Mouse (Mus musculus) kidney, postnatal 0 days (tissue): ENCODE results near the gene Tcp11. TPM values are rescaled to one million over a fixed set of nuclear protein-coding genes. Genes with fewer than 3 reads are reported as not detected.

Source experiments
- ATAC-seq: fragments of 200-750 bp; cut with Nextera tagmentation; replicated peaks from 2 replicates; pipeline ENCODE4 v1.8.0; 2017; ENCODE audit warnings: low read depth, moderate number of reproducible peaks, moderate TSS enrichment, moderate library complexity; ENCODE audit not compliant: low FRiP score
- DNase-seq: peaks from one replicate; pipeline ENCODE4 v3.0.0-alpha.2; 2016; ENCODE audit warnings: low spot score
- H3K27ac ChIP-seq: fragments of 300-500 bp; sonication (generic); 2 replicates; pipeline ENCODE4 v1.5.1; 2014; ENCODE audit warnings: mild to moderate bottlenecking
- H3K27me3 ChIP-seq: fragments of 300-500 bp; sonication (generic); 2 replicates; pipeline ENCODE4 v1.6.1; 2014; ENCODE audit warnings: low read length, mixed read lengths; ENCODE audit not compliant: insufficient read depth
- H3K36me3 ChIP-seq: fragments of 300-500 bp; sonication (generic); 2 replicates; pipeline ENCODE4 v1.6.1; 2014; ENCODE audit warnings: low read length, mixed read lengths; ENCODE audit not compliant: insufficient read depth
- H3K4me1 ChIP-seq: fragments of 300-500 bp; sonication (generic); replicated peaks from 2 replicates; pipeline ENCODE4 v1.6.1; 2014; ENCODE audit warnings: antibody characterized with exemption, low read length, mixed read lengths; ENCODE audit not compliant: insufficient read depth
- H3K4me2 ChIP-seq: fragments of 300-500 bp; sonication (generic); 2 replicates; pipeline ENCODE4 v1.6.1; 2014; ENCODE audit warnings: mild to moderate bottlenecking, low read length, moderate library complexity, mixed read lengths
- H3K4me3 ChIP-seq: fragments of 300-500 bp; sonication (generic); replicated peaks from 2 replicates; pipeline ENCODE4 v1.5.1; 2014; ENCODE audit warnings: low read depth, low read length
- H3K9ac ChIP-seq: fragments of 300-500 bp; sonication (generic); 2 replicates; pipeline ENCODE4 v1.6.1; 2014; ENCODE audit warnings: low read depth, low read length
- H3K9me3 ChIP-seq: fragments of 300-500 bp; sonication (generic); replicated peaks from 2 replicates; pipeline ENCODE4 v1.6.1; 2016; ENCODE audit warnings: low read length, inconsistent platforms, mixed read lengths
- CTCF ChIP-seq: IDR thresholded peaks from 2 replicates; pipeline ENCODE4 v1.5.1; 2016; ENCODE audit warnings: antibody characterized with exemption, low read depth, mild to moderate bottlenecking, moderate library complexity
- WGBS: fragments of 180-500 bp; shearing (Covaris S2); extraction: QIAGEN DNeasy Blood & Tissue Kit; methylation state at CpG from one replicate; pipeline ENCODE4 v1.1.7; 2014; 5-methylcytosine and 5-hydroxymethylcytosine counted together
- polyA plus RNA-seq: library from polyadenylated mRNA; unstranded; fragments of >200 nt; fragmentation: Nextera tagmentation; extraction: Ambion mirVana; gene quantifications from 2 replicates; pipeline ENCODE4 v1.2.1, GENCODE M21; 2015

Tcp11 gene
- polyA plus RNA-seq, 1 experiment from 2014 or later, result 5.8 TPM

DNA sequence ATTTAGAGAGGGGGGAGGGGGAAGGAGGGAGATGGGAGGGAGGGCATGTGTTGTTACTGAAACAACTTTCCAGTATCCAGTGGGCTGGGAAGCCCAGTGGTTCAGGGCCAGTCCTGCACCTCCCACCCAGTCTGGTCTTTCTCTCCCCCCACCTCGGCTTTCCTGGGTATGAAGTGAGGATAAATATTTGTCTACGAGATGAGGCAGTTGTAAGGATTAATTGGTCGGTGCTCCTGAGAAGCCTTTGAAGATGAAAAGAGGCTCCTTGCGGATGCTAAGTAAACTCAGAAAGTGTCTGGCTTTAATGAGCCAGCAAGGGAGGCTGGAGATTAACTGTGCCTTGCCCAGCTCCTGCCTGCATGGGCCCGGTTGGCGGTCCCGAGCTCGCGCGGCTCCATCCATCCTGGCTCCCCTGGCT, 21.5 kb upstream of the Tcp11 start:
- Histone ChIP-seq H3K9me3 (no peaks in the 10 kb centered on the region), H3K4me3 (no peak overlapping the region), H3K27ac (peak overlapping the region; percentile 76), H3K4me1 (0 out of 2 replicates have a peak, but pooled peaks cover 7% of the 10 kb centered on the region), H3K9ac (no peak overlapping the region), H3K36me3 (no peaks in the 10 kb centered on the region), H3K4me2 (no peak overlapping the region), H3K27me3 (no peaks in the 10 kb centered on the region)
- WGBS, result 13% methylated on average over 10 of the region's 10 CpGs
- peak; percentile 85 for DNase-seq
- ATAC-seq, result peak; percentile 57
- no peak for TF ChIP-seq CTCF

DNA sequence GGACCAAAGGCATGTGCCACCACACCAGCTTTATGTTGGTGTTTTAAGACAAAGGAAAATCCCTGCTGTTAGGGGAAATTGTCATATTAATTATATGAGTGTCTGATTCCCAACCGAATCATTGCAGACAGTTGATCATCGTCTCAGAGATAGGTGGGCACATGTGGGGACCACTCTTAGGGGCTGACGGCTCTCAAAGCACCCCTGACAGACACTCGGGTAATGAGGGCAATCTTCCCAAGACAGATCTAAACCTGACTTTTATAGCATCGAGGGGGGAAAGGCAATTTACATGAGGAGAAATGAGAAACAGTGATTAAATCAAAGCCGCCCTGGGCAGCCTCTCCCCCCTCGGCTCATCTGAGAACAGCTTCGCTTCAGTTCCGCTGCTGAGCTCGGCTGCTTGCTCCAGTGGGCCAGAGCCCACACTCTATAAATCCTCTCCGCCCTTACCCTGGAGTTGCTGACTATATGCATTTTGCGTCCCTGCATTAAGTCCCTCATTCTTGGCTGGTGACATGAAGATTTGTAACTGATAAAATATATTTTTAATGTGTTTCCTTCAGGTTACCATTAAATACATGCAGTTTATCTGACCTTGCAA, 20.9 kb upstream of the Tcp11 start:
- ATAC-seq (peak; percentile 68; the same call in 1 of the 2 replicates), DNase-seq (peak; percentile 88)
- no peaks in the 10 kb centered on the region for H3K9me3 ChIP-seq
- H3K4me3 ChIP-seq, result no peak overlapping the region
- H3K4me1 ChIP-seq, result 0 out of 2 replicates have a peak, but pooled peaks cover 7% of the 10 kb centered on the region
- H3K27ac ChIP-seq, result peak overlapping the region; percentile 76
- no peaks in the 10 kb centered on the region for H3K36me3 ChIP-seq
- WGBS, result 8% methylated on average over 12 of the region's 12 CpGs
- no peak overlapping the region for H3K4me2 ChIP-seq
- H3K27me3 ChIP-seq, result no peaks in the 10 kb centered on the region
- H3K9ac ChIP-seq, result no peak overlapping the region
- no peak for TF ChIP-seq CTCF

DNA sequence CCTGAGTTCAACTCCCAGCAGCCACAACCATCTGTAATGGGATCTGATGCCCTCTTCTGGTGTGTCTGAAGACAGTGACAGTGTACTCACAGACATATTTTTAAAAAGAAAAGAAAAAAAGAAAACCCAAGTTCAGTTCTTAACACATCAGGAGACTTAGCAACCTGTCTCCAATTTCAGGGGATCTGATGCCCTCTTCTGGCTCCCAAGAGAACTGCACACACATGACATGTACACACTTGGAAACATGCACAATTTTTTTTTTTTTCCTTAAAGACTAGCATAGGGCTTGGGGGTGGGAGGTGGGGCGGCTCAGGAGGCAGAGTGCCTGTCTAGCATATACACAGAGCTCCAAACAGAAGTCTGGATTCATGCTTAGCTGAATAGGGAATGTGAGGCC, 20.2 kb upstream of the Tcp11 start:
- Histone ChIP-seq H3K4me1 (0 out of 2 replicates have a peak, but pooled peaks cover 7% of the 10 kb centered on the region), H3K27ac (peak overlapping the region; percentile 76), H3K9me3 (no peaks in the 10 kb centered on the region), H3K4me2 (no peak overlapping the region), H3K9ac (no peak overlapping the region), H3K4me3 (no peak overlapping the region), H3K36me3 (no peaks in the 10 kb centered on the region), H3K27me3 (no peaks in the 10 kb centered on the region)
- ATAC-seq (no peak), DNase-seq (no peak)
- WGBS, result 79% methylated on average over 1 of the region's 1 CpGs
- TF ChIP-seq CTCF, result peak; percentile 56

DNA sequence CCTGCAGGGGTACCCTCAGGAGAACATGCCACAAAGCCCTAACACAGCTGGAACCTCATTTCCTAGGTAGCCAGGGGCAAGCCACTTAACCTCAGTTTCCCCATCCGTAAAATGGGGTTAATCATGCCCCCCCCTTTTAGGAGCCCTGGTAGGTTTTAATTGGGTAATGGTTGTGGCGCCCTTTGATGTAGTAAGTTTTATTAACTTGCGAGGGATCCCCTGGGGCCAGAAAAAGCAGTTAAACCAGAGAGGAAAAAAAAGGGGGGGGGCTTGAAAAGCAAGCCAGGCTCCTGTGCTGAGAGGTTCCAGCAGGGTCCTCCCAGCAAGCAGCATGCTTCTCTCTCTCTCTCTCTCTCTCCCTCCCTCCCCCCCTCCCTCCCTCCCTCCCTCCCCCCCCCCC, 18.6 kb upstream of the Tcp11 start:
- no peak for ATAC-seq
- 0 out of 2 replicates have a peak, but pooled peaks cover 7% of the 10 kb centered on the region for H3K4me1 ChIP-seq
- no peak for TF ChIP-seq CTCF
- no peak overlapping the region for H3K27ac ChIP-seq
- H3K27me3 ChIP-seq, result no peaks in the 10 kb centered on the region
- no peak overlapping the region for H3K9ac ChIP-seq
- no peaks in the 10 kb centered on the region for H3K36me3 ChIP-seq
- no peak for DNase-seq
- H3K4me2 ChIP-seq, result no peak overlapping the region
- WGBS, result 22% methylated on average over 3 of the region's 3 CpGs
- no peak overlapping the region for H3K4me3 ChIP-seq
- H3K9me3 ChIP-seq, result 0 out of 2 replicates have a peak, but pooled peaks cover under 1% of the 10 kb centered on the region

DNA sequence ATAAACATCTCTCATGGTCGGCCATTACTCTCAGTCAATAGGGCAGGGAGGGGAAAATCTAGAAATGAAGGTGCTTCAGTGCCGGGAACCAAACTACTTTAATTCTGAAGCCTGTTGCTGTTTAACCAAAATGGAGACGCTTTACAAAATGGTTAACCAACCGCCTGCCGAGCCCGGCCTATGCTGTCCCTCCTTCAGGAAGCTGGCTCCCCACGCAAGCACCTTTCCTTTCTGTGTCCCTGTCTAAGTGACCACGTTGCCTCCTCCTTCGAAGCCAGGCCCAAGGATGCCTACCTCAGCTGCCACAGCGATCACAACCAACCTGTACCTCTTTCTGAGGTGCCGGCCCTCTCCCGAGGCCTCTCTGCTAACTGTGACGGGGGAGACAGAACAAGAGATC, 16.9 kb upstream of the Tcp11 start:
- no peak for TF ChIP-seq CTCF
- Histone ChIP-seq H3K4me1 (0 out of 2 replicates have a peak, but pooled peaks cover 6% of the 10 kb centered on the region), H3K27ac (peak overlapping the region; percentile 85), H3K36me3 (no peaks in the 10 kb centered on the region), H3K27me3 (no peaks in the 10 kb centered on the region), H3K9me3 (peaks cover 3% of the 10 kb centered on the region; the same call in 1 of the 2 replicates), H3K4me2 (no peak overlapping the region), H3K9ac (no peak overlapping the region), H3K4me3 (no peak overlapping the region)
- WGBS, result 65% methylated on average over 13 of the region's 13 CpGs
- ATAC-seq (no peak), DNase-seq (no peak)

DNA sequence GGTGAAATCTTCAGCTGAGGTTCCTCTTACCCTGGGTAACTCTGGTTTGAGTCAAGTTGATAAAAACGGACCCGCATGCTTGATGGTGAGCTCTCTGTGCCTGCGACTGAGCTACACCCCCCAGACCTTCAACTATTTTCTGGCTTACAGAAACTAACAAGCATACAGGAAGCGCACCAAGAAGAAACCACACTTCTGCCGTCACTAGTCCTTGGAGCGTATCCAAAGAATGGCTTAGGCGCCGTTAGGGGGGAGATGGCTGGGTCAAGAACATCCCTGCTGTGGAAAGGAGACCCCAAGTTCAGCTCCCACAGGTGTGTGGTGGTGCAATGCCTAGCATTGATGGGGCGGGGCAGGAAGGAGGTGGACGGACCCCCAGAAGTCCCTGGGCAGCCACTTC, 16.0 kb upstream of the Tcp11 start:
- no peaks in the 10 kb centered on the region for H3K4me1 ChIP-seq
- no peak for TF ChIP-seq CTCF
- H3K27me3 ChIP-seq, result no peaks in the 10 kb centered on the region
- ATAC-seq, result no peak
- H3K27ac ChIP-seq, result peak overlapping the region; percentile 85; the same call in 1 of the 2 replicates
- WGBS, result 66% methylated on average over 10 of the region's 10 CpGs
- H3K36me3 ChIP-seq, result no peaks in the 10 kb centered on the region
- H3K9me3 ChIP-seq, result peaks cover 3% of the 10 kb centered on the region; the same call in 1 of the 2 replicates
- no peak overlapping the region for H3K4me3 ChIP-seq
- no peak overlapping the region for H3K9ac ChIP-seq
- H3K4me2 ChIP-seq, result no peak overlapping the region
- DNase-seq, result no peak

DNA sequence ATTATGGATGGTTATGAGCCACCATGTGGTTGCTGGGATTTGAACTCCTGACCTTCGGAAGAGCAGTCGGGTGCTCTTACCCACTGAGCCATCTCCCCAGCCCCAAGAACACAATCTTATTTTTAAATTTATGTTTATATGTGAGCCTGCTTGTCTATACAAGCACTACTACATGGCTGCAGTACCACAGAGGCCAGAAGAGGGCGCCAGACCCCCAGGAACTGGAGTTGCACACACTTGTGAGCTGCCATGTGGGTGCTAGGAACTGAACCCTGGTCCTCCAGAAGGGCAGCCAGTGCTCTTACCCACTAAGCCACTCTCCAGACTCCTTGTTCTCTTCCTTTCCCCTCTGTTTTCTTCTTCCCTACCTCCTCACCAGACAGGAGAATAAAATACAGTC, 13.4 kb upstream of the Tcp11 start:
- H3K4me3 ChIP-seq, result no peak overlapping the region
- ATAC-seq (no peak), DNase-seq (no peak)
- no peaks in the 10 kb centered on the region for H3K4me1 ChIP-seq
- H3K36me3 ChIP-seq, result no peaks in the 10 kb centered on the region
- no peak overlapping the region for H3K9ac ChIP-seq
- no peaks in the 10 kb centered on the region for H3K27me3 ChIP-seq
- peaks cover 3% of the 10 kb centered on the region; the same call in 1 of the 2 replicates for H3K9me3 ChIP-seq
- TF ChIP-seq CTCF, result peak; percentile 42
- H3K27ac ChIP-seq, result no peak overlapping the region
- no peak overlapping the region for H3K4me2 ChIP-seq
- 85% methylated on average over 3 of the region's 3 CpGs for WGBS
